Mouse (Mus musculus): ENCODE measurements around the gene Cox8a.

The Cox8a gene

DNA sequence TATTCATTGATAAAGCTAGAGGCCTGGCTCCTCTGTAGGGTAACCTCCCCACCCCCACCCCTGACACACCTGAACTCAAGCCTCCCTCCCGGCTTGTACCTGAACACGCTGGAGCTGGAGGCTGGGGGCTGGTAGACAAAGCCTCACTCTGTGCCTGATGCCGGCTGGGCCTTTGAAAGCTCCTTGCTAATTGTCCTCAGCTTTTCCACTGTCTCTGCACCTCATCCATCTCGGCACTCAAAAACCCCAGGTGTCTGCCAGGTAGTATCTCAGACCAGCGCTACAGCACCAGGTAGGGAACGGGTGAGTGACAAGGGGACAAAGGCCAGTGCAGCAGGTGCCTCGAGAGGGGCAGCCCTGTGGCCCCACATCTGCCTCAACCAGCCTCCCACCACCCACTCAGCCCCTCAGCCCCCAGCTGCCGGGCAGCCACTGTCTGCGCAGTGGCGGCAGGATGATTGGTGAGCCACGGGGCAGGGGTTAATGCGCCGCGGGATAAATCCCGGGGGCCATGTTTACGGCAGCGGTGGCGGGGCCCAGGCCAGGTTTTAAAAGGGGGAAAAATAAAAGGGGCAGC lies 31.6 kb downstream of the Cox8a start:
- DNase-seq (ENCODE audit: low spot score in 2 of 2), result no peak

DNA sequence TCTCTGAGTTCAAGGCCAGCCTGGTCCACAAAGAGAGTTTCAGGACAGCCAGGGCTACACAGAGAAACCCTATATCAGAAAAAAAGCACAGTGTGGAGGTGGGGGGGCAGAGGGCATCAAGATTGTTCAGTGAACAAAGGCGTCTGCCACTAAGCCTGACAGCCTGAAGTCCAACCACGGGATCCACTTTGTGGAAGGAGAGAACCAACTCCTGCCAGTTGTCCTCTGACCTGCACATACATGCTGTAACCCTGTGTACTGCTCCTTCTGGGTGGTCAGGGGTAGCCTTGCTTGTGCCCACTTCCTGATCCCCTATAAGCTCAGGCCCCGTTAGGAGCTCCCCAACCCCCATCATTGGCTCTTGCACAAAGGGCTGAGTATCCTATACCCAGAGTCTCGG lies 32.4 kb downstream of the Cox8a start:
- DNase-seq (ENCODE audit: low spot score in 2 of 2), result no peak

DNA sequence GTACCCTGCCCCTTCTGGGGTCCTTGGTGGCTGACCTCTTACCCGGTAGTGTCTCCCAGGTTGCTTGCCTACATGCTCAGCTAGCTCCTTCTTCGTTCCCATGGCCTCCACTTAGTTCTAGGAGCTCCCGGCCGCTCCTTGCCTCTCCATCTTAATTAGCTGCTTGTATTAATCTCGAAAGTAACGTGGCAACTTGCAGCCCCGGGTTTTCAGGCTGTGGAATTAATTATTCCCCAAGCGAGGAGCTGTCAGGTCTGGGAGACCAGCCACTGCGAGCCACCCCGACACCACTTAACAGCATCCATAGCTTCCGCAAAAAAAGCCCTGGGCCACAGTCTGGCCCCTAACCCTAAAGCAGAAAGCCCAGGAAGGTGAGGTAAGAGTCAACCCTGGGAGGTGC lies 34.0 kb downstream of the Cox8a start:
- DNase-seq (ENCODE audit: low spot score in 2 of 2), result no peak

DNA sequence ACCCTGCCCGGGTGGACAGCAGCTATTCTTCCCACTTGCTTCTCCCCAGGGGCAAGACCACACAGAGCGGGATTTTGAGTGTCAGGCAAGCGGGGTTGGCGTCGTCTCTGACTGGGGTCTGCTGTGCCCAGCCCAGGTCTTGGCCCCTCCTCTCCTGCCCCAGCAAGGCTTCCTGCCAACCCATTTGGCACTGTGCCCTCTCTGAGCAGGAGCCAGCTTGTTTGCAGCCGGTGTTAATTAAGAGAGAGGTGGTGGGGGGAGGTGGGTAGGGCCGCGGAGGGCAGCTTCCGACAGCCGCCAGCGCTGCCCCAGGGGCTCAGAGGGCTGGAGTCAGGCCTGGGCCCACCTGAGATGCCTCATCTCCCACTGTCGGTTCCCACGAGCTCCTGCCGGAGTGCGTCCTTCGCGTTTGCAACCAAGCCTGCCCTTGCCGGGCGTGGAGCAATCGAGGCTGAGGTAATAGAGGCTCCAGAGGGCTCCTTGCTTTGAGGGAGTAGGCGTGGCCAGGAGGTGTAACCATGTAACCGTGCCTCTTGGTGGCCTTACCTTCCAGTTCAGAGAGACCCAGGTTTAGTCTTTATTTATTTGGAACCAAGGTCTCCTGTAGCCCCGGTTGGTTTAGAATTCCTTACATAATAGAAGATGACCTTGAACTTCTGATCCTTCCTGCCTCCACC lies 35.0 kb downstream of the Cox8a start:
- DNase-seq (ENCODE audit: low spot score in 2 of 2), result peak; percentile 79 to 84

DNA sequence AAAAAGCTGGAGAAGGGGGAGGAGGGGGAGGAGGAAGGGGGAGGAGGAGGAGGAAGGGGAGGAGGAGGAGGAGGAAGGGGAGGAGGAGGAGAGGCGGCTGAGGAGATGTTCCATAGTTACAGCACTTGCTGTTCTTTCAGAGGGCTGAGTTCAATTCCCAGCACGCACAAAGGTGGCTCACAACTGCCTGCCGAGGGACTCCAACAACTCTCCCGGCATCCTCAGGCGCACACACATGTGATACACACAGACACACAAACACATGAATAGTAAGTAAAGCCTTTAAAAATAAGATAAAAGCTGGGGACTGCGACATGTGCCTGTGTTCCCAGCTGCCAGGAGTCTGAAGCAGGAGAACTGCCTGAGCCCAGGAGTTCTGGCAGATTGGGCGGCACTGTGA lies 35.9 kb downstream of the Cox8a start:
- DNase-seq (ENCODE audit: low spot score in 2 of 2), result no peak

DNA sequence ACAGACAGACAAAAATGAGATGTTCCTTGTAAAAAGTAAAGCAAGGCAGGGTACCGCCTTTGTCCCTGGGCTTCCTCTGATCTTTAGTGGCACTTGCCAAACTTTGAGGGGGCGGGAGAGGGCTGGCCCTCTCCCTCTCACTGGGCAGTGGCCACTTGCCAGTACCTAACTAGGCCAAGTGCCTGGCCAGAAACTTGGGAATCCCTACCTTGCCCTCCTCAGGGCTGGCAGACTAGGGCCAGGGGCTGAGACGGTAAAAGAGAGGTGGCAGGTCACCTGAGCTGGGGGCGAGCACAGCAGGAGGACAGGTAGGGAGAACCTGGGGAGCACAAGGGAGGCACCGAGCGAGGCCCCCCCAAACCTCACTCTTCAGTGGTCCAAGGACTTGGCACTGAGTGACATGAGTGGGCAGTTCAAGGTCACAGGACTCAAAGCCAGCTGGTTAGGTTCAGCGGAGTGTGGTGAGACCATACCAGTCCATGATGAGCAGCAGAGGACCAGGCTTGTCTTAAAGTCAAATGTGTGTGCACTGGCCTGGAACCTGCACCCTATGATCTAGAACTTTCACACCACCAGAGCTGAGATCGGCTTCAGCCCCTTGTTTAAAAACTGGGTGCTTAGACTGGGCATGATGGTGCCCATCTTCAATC lies 36.5 kb downstream of the Cox8a start:
- DNase-seq (ENCODE audit: low spot score in 2 of 2), result no peak

DNA sequence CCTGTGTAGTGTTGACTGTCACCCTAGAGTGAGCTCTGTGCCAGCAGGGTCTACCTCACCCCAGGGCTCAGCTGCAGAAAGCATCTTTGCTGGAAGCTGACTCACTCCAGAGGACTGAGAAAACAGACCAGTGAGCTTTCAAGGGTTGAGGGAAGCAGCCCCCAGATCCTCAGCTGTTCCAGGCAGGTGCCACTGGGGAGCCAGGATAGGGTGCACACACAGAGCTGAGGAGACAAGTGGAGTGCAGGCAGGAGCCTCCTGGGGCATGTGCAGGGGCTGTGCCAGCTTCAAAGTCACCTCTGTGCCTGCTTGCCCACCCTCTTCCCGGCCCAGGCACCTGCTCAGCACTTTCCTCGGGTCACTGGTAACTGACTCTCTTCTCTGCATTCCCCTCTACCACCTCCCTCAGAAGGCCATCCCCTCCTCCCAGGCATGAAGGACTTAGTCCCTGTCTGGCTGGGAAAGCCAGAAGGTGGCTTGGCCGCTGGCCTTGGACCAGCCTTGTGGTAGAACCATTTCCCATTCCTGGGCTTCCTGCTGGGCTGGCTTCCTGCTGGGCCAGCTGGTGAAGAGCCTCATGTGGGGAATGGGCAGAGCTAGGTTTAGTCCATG lies 38.5 kb downstream of the Cox8a start:
- DNase-seq (ENCODE audit: low spot score in 2 of 2), result no peak

DNA sequence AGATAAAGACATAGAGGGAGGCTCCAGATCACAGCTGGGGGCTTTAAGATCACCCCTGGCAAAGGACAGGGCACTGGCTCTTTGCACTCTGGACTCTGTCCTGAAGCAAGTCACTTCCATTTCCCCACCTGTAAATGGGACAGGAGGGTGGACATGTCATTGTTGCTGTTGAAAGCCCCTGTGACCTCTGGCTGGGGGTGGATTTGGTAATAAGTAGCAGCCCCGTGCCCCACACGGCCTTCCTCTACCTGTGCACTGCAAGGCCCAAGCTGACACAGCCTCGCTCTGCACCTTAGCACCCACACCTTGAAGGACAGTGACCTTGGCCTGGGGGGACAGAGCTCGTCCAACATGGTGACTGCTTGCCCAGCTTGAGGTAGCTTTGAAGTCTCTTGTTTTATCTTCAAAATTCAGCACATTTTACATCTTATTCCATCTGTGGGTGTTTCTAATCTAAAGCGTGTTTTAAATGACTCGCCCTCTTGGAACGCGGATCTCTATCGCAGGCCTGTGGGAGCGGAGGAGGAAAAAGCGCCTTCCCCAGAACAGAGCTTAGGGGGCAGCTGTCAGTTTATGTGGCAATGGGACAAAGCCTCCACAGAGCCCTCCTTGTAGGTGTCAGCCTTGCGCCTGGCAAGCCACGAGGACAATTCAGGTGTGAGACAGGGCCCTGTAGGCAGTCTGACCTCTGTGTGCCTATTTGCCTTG lies 39.5 kb downstream of the Cox8a start:
- no peak for DNase-seq (ENCODE audit: low spot score in 2 of 2)

DNA sequence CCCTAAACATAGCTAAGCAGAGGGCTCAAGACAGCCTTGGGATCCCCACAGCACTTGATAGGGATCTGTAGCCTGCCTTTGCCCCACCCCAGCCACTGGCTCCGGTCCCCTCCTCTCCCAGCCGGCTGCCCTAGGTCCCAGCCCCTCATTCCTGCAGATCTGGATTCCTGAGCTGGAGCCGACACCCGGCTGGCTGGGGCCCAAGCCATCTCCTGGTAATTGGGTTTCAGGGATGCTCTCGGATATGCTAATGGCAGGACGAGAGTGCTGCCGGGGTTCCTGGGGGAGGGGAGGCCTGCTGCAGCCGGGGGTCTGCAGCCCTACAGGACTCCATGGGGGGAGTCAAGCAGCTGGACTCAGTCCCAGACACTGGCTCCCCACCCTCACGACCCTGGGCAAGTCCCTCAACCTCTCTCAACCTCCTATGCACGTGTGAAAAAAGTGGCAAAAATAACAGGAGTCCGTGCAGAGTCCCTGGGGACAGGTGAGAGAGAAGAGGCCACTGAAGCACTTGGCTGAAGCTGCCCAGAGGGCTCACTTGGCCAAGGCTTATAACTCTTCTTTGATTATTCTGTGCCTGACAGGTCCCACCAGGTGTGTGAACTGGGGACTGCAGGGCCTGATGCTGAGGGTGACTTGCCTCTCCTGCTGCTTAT lies 41.2 kb downstream of the Cox8a start:
- no peak for DNase-seq (ENCODE audit: low spot score in 2 of 2)

DNA sequence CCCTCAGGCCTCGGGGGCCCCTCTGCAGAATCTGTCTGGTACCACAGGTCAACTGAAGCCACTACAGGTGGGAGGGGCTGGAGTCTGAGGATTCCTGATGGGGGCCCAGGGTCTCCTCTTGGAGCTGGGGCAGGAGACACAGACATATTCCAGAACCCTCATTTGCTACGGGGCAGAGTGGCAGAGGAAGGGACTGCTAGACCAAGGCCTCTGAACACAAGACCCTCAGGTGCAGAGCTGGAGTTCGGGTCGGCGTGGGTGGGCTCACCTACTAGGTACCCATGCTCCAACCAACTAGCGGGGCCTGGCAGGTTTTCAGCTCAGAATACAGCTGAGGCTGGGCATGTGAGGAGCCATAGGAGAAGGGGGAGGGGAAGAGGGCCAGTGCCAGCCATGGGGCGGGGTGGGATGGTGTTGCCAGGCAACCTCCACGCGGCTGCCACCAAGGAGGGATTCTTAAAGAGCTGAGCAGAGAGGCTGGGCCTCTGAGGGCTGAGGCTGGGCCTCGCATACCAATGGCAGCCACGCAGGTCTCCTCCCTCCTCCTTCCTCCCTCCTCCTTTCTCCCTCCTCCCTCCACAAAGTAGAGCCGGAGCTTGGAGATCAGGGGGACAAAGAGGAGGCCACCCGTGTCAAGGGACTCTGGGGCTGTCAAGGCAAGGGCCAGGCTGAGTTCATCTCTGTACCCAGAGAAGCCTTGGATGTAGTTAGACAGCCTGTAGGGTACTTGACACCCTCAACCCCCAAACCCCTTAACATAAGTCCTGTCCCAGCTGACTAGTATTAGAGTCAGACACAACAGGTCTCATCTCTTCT lies 45.2 kb downstream of the Cox8a start:
- DNase-seq (ENCODE audit: low spot score in 2 of 2), result peak; percentile 73 to 75

DNA sequence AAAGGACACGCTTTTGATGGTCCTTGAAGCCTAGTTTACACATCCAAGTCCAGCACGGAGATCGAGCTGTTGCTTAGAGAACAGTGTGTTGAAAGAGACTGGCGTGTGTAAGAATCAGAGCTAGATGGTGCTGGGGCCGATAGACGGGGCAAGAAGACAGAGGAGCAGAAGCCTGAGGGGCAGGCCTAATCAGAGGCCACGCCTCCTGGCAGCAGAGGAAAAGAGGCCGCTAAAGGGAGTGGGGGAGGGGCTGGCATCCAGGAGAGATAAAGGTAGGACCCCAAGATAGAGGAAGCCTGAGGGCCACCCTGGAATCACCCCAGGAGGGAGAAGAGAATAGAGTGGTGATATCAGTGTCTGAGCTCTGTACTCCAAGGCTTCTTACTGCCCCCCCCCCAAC lies 46.0 kb downstream of the Cox8a start:
- no peak for DNase-seq (ENCODE audit: low spot score in 2 of 2)

DNA sequence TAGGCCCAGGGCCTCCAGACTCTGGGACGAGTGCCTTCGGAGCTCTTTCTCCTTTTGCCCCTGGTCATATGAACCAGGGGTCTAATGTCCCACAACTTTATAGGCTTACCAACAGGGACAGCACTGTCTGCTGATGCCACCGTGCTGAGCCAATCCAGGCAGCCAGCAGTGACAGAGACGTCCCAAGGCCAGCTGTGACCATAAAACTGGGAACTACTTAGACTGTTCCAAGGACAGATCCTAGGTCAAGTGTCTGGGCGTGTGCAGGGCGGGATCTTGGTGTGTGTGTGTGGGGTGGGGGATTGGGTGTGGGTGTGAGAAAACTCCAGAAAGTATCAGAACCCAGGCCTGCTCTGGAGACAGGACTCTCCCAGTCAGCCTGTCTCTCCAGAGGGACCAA lies 46.5 kb downstream of the Cox8a start:
- no peak for DNase-seq (ENCODE audit: low spot score in 2 of 2)

DNA sequence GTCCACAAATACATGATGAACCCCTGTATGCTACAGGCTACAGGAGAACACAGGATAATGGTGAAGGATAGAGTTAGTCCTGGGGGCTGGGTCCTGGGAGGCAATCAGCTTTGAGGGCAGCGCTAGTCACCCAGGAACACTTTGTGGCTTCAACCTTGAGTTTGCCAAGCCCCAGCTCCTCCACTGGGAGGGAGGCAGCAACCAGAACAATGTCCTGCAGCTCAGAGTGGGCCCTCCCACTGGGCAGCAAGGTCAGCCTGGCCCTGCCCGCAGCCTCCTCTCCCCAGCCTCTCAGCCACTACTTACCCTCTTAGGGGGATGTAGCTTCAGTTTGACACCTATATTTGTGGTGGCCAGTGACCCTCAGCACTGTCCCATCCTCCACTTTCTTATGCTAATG lies 49.0 kb downstream of the Cox8a start:
- no peak for DNase-seq (ENCODE audit: low spot score in 2 of 2)

DNA sequence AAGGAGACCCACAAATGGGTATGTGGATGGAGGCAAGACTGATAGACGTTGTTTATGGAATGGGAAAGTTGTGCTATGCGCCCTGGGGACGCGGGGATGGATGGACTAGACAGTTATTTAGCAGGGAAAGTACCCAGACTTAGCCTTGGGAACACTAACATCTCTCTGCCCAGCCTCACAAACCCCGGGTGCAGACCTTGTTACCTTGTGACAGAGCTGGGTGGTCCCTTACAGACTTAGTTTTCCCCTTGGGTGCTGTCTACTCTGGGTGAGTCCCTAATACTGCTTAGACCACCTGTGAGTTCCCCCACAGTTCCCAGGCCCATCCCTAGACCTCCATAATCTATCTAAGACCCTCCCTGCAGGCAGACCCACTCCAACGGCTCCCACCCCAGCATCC lies 50.6 kb downstream of the Cox8a start:
- DNase-seq (ENCODE audit: low spot score in 2 of 2), result no peak

DNA sequence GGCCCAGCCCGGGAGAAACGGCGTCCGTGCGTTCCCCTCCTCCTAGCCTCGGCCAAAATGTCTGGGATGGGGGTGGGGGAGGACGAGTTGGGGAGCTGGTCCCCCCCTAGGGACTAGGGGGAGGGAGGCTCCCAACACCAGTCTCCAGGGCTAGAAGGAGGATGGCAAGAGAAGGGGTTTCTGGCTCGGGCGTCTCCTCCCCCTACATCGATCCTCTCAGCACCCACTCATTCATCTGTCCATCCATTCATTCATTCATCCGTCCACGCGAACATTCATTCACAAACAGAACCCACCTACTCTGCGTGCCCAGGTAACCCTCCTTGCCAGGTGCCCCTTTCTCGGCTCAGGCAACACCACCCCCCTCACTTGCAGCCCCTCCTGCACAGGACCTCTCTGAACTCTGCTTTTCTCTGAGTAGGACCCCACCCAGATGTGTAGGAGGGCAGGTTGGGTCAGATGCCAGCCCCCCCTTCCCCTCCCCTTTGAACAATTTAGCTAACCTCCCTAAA lies 51.2 kb downstream of the Cox8a start:
- no peak for DNase-seq (ENCODE audit: low spot score in 2 of 2)

DNA sequence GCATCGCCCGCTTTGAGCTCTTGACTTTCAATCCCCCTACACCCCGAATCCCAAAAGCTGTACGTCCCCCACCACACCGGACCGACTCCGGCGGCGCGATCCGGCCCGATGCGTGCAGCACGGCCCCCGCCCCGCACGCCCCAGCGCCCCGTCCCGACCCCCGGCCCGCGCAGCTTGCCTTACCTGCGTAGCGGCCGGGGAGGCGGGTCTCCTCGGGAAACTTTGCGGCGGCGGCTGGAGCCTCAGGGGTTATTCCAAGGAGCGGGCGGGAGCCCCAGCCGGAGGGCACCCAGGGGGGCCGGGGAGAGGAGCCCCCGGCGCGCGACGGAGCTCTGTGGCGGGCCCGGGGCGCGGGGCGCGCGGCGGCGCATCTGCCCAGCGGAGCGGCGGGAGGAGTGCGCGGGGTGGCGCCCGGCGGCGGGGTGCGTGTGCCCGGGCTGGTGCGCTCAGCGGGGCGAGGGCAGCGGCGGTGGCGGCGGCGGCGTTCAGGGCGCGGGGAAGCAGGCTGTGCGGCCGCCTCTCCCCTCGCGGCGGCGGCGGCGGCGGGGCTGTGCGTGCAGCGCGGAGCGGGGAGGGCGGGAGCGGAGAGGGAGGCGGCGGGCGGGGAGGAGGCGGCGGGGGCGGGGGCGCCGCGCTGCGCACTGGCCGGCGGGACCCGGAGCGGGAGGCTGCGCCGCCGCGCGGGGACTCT lies 51.8 kb downstream of the Cox8a start:
- DNase-seq (ENCODE audit: low spot score in 2 of 2), result no peak

Measured in frontal cortex, postnatal 10 days (tissue).